Mouse (Mus musculus) left cerebral cortex, adult 18-20 months (tissue): ENCODE results near the gene Cnih1. TPM values are rescaled to one million over a fixed set of nuclear protein-coding genes. Genes with fewer than 3 reads are reported as not detected.
A peak's percentile ranks its signal among the peaks of the same experiment; 100 is the strongest.

Experiments
- DNase-seq, 2 experiments: peaks; one replicate each; pipeline ENCODE4 v3.0.0; 2021 to 2022; ENCODE audit warnings: low spot score in 2 of 2, mixed read lengths in 1 of 2
- total RNA-seq, 2 experiments: library from RNA; stranded (reverse); gene quantifications; 2 replicates each; pipeline ENCODE4 v1.2.3; 2021

The Cnih1 gene
- total RNA-seq, 2 experiments from 2014 or later, result 88.2 to 91.3 TPM

DNA sequence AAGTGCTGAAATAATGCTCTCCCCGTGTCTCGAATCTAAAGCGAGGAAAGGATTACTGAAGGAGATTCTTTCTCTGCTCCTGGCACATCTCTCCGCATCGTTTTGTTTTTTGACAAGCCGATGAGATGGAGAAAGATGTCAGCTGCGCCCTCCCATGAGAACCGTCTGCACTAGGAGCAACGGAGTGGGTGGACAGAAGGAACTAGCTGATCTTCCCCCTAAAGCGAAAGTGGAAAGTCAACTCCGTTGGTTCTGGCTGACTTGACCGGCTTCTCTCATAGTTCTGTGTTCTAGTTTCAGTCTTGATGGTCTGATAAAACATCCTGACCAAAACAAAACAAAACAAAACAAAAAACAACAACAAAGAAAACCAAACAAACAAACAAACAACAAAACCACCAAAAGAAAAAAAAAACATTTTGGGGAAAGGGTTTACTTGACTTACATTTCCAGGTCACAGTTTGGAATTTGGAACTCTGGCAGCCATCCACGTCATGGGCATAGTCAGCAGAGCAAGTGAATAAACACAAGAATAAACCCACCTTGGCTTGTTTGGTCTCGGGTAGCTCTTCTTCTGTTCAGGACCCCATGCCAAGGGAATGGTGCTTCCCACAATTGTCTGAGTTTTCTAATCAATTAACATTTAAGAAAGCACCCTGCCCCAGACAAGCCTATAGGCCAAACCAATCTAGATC, 53.3 kb downstream of the Cnih1 start:
- DNase-seq, result no peak

GRCm38 (mm10) chr14:46734262-46734661, 53.9 kb downstream of the Cnih1 start:
- DNase-seq, result no peak

DNA sequence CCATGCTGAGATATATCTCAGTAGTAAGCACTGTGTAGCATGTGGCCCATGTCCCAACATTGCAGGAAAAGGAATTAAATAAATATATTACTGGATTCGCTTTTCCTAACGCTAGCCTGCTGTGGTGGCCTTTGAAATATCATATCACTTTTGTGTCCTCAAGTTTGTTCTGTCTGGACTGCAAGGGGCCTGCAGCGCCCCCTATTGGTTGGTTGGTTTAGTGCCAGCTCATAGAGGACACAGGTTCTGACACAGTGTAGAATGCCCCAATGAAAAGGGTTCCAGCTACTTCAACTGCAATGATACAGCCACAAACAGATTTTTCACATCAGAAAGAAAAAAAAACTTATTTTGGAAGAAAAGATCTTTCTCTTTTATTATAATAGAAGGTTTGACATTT, 62.5 kb downstream of the Cnih1 start:
- peak in 1 of 2 experiments; percentile 9 for DNase-seq

Other genes with a start within 250 kb of the Cnih1 start
- gene Cdkn3, start 27.9 kb downstream of the Cnih1 start, total RNA-seq, result 1 to 10 TPM; 1.0 to 1.2 TPM
- 100 to 1,000 TPM; 145 to 150 TPM for gene Gmfb, start 33.8 kb upstream of the Cnih1 start, total RNA-seq
- 10 to 100 TPM; 32.3 to 35.0 TPM for gene Cgrrf1, start 43.7 kb upstream of the Cnih1 start, total RNA-seq
- 10 to 100 TPM; 25.9 to 29.3 TPM for gene Samd4, start 94.4 kb upstream of the Cnih1 start, total RNA-seq